Mouse (Mus musculus) G1E (cell line): Measurements from ENCODE around the gene Cacna1i.

Experiments
- CTCF ChIP-seq: IDR thresholded peaks from 2 replicates; pipeline ENCODE4 v1.5.1; 2012; ENCODE audit warnings: low read depth, low read length, inconsistent platforms, mixed read lengths
- GATA1 ChIP-seq: IDR thresholded peaks from 2 replicates; pipeline ENCODE4 v1.6.1; 2012; ENCODE audit warnings: borderline replicate concordance, low read length, inconsistent platforms, mixed read lengths
- GATA2 ChIP-seq: IDR thresholded peaks from 2 replicates; pipeline ENCODE4 v1.6.1; 2012; ENCODE audit warnings: low read depth, low read length, inconsistent platforms, borderline replicate concordance
- POLR2AphosphoS5 ChIP-seq: IDR thresholded peaks from 2 replicates; pipeline ENCODE4 v1.6.1; 2012; ENCODE audit warnings: low read depth, low read length, inconsistent platforms; ENCODE audit not compliant: insufficient replicate concordance
- TAL1 ChIP-seq: conservative IDR thresholded peaks from 2 replicates; pipeline ENCODE4 v1.6.1; 2012; ENCODE audit warnings: low read depth, low read length, inconsistent platforms, mixed read lengths

- TF ChIP-seq CTCF (no peak), TAL1 (no peak), POLR2AphosphoS5 (no peak), GATA1 (no peak), GATA2 (no peak)
Observed at GRCm38 (mm10) chr15:80362509-80363172, 75.6 kb downstream of the Cacna1i start.
